Mouse (Mus musculus) ovary, adult 18-20 months (tissue): Measurements from ENCODE around the gene Ntsr1.

Experiments
- DNase-seq: peaks from one replicate; pipeline ENCODE4 v3.0.0; 2022; ENCODE audit warnings: low spot score, mixed read lengths

Gene Ntsr1

DNA sequence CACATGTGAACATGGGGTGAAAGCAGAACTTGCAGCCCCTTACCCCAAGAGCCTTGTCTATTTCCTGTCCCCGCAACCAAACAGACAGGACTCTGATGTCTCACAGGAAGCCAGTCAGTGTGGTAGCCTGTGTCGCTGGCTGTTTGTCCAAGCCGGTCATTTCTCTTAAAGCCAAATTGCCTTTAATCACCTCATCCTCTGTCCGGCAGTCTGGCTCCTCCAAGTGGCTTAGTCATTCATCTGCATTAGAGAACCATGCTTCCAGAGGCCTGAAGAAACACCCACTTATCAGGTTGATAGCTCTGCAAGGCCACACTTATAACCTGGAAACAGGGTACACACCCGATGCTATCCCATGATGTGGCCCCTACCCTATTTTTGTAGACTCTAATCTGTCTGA, 62.4 kb downstream of the Ntsr1 start:
- DNase-seq = no peak

DNA sequence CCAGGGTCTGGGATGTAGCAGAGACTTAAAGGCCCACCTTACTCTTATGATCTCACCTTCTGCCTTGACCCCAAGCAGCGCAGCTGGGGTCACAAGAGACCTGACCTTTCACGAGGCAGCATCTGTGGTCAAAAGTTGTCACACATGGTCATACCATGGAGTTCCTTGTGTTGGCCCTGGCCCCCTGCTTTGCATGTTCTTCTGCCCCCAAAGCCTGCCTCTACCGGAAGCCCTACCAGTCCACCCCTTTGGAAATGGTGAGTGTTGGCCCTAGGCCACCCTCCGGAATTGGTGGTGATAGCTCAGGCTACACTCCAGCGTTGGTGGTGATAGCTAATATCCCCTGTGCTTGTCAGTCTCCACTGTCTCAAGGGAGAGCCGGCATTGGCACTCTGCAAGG, 63.5 kb downstream of the Ntsr1 start:
- DNase-seq = no peak

DNA sequence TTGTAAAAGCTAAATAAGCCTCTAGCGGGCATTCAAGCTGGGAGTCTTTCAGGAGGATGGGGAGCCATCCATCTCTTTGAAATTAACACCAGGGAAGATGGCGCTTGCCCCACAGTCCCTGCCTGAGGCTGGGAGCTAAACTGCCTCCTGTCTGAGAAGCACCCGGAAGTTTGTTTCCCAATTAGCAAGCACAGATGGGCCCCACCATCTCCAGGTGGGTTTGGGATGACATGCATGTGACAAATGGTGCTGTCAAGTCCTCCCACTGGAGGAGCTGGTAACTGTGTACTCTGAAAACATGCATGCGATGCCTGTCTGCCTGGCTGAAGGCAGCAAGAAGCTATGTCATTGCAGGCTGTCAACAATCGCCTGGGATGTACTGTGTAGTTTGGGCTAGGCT, 64.1 kb downstream of the Ntsr1 start:
- no peak for DNase-seq

DNA sequence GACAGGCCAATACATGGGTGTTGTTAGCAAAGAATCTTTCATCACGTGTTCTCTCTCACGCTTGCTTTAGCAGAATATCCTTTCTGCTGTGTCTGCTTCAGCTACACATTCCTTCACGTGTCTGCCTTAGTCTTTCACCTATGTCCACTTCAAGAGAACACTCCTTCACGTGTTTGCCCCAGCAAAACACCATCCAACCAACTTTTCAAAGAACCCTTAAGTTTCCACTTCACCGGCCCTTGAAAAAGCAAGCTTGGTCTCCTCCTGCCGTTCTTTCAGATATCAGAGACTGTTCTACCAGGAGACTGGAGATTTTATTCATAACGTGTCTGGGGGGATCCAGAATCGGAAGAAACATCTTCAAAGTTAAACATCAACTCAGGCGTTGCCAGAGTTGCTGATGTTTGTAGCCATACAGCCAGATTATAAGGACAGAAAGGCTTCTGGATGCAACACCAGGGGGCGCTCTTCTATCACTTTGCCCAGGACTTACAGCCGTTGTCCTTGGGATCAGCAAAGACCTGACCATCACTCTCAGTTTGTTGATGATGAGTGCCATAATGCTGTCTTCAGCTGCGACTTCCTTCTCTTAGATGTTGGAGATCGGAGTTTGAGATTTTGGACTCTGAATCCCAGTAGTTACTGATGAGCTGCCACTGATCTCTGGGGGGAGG, 66.6 kb downstream of the Ntsr1 start:
- DNase-seq = no peak

DNA sequence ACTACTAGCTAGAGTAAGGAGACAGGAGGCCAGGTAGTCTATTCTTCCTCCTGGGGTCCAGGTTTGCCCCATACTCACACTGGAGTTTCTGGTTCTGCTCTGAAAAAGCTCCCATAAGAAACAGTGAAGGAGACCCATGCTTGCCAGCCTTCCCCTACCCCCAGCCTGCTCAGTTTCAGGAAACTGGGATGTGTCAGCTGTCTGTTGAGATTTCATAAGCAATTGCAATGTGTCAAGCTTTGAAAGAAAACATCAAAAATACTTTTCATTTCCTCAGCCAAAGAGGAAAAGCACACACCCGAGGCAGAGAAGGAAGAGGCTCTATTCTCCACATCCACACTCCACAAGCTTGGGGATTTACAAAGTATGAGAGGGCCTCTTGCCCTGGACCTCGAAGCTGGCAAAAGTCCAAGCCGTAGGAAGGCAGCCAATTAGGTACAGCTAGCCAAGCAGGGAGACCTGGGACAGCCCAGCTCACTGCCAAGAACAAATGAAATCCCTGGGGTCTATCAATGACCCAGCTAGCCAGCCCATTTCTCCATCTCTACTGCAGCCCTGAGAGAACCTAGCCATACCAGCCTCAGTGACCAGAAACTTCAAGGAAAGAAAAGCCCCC, 69.4 kb downstream of the Ntsr1 start:
- DNase-seq = no peak

DNA sequence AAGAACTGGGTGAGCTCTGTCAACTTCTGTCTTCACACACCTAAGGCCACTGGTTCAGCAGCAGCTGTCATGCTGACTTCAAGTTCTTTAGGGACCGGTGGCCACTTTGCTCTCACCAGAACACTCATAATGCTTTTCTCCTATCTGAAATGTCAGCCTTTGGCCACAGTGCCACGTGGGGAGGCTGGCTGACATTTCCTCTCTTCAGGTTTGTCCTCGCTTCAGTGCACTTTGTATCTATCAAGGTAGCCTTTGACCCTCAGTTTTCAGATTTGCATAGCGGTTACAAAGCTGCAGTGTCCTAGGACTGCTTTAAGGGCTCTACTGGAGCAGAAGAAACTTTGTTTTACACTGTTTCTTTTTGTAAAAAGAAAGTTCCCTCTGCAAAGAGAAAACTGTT, 76.7 kb downstream of the Ntsr1 start:
- no peak for DNase-seq

DNA sequence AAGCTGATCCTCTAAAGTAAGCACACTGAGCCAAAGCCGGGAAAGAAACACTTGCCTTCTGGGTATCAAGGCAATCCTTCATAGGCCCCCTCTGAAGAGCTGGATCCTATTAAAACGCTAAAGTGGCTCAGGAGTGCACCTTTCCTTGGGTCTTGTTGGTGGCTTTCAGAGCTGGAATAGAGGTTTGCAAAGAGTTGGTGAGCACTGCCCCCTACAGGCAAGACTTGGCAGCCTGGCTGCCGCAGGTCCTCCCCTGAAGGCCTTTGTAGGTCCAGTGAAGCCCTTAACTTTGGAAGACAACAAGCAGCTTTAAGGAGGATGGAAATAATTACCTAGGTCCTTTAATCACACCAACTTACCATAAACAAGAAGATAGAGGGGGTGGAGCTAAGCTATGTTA, 78.9 kb downstream of the Ntsr1 start:
- DNase-seq = no peak

DNA sequence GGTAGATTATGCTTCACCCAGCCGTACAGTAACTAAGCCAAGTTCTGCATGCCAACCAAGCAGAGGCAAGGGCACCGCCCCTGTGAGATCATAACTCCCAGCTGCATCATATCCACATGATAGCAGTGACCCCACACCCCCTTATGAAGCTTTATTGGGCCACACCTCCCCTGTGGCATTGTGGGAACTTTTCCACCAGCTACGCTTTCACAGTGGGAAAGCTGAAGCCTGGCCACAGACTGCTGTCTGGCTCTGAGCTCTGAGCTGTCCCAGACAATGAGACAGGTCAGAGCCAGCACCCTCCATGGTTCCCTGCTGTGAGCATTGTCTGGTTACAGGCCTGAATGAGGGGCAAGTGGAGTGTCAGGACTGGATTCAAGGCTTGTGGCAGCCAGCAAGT, 81.2 kb downstream of the Ntsr1 start, which contains the start of gene Mrgbp:
Mrgbp (plus strand) TSS at position 303 of the 400 bp plus-strand sequence.
- no peak for DNase-seq

DNA sequence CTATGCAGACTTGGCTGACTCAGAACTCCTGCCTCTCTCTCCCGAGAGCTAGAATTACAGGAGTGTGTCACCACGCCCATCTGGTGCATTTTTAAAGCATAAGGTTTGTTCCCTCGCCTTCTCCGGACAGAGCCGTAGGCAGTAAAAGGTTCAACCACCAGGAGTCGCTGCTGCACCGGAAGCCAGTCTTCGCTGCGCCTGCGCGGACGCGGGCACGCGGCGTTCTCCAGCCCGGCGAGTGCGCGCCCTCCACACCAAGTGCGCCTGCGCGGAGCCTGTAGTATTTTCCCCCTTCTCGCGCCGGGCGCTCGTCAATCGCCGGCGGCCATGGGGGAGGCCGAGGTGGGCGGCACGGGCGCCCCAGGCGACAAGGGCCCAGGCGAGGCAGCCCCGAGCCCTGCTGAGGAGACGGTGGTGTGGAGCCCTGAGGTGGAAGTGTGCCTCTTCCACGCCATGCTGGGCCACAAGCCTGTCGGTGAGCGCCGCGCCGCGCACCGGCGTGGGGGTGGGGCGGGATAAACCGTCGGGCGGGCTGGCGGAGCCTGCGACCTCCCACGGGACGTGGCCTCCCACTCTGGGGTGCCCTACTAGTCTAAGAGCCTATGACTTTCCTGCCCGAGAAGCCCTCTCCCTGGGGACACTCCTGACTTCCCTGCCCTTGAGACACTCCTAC, 82.8 kb downstream of the Ntsr1 start:
- peak; percentile 91 for DNase-seq

DNA sequence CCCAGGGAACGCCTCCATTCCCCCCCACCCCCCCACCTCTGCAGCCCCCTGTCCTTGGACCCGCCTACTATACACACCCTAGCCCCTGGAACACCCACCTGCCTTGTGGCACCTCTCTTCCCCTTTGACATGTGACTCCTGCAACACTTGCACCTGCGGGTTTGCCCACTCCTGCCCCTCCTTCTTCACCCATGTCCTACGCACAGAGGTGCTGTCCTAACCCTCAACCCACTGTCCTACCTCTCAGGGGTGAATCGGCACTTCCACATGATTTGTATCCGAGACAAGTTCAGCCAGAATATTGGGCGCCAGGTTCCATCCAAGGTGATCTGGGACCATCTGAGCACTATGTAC, 83.4 kb downstream of the Ntsr1 start:
- no peak for DNase-seq

DNA sequence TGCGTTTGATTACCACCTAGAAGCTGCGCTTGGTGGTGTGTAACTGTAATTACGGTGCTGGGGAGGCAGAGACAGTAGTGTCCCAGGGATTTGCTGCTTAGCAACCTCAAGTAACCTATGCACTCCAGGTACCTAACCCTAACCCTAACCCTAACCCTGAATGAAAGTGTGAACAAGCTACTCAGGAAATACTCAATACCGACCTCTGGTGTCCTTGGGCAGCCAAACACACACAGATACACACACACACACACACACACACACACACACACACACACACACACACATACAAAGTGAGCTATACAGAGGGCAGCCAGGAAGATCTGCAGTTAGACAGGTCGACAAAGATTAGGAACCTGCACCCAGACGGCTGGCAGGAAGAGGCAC, 89.0 kb downstream of the Ntsr1 start:
- no peak for DNase-seq

DNA sequence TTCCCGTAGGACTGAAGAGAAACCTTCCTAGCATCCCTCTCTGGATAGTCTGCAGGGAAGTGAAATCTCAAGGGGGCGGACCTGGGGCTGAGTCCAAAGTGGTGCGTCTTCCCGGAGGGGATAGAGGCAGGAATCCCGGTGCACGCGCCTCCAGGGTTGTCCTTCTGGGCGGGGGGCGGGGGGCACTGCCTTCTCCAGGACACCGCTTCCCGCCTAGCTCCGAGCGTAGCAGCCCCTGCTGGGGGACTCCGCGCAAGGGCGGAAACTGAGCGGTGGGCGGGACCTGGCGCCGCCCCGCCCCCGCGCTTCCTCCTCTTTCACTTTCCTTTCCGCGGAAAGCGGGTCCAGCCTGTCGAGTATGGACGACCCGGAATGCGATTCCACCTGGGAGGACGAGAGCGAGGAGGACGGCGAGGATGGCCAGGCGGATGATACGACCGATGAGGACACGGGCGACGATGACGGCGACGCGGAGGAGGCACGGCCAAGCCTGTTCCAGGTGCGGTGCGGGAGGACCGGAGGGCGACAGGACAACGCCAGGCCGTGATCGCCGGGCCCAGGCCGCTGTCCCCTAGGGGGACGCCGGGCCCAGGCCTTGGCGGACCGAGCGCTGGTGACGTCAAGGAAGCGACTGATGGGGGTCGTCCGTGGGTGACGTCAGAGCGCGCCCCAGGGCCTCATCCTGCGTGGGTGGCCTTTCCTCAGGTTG, 89.5 kb downstream of the Ntsr1 start, which contains the start of gene Ogfr:
Ogfr (plus strand) TSS at position 123 of the 709 bp plus-strand sequence.
- DNase-seq = peak; percentile 63
